Mouse (Mus musculus): ENCODE results near the gene Nlgn1.

- TF ChIP-seq CTCF (conservative IDR thresholded peaks at IDR 0.05; ENCODE audit: low read length) (no peak), POU5F1 (IDR thresholded peaks at IDR 0.05; ENCODE audit: borderline replicate concordance, low read length) (no peak)
Observed at GRCm38 (mm10) chr3:25757813-25758212, 574.4 kb downstream of the Nlgn1 start.
